Mouse (Mus musculus) neural tube, embryonic 12.5 days (tissue): Measurements from ENCODE around the gene Sult1d1. TPM values are rescaled to one million over a fixed set of nuclear protein-coding genes. Genes with fewer than 3 reads are reported as not detected.

Source experiments
- ATAC-seq: fragments of 200-750 bp; cut with Nextera tagmentation; 2 replicates; pipeline ENCODE4 v1.8.0; 2017; ENCODE audit warnings: low read depth, mild to moderate bottlenecking, moderate TSS enrichment, moderate library complexity; ENCODE audit not compliant: low FRiP score
- H3K27ac ChIP-seq: fragments of 300-500 bp; sonication (generic); 2 replicates; pipeline ENCODE4 v1.5.1; 2016
- H3K27me3 ChIP-seq: fragments of 300-500 bp; sonication (generic); replicated peaks from 2 replicates; pipeline ENCODE4 v1.6.1; 2016; ENCODE audit warnings: mild to moderate bottlenecking
- H3K36me3 ChIP-seq: fragments of 300-500 bp; sonication (generic); 2 replicates; pipeline ENCODE4 v1.6.1; 2016; ENCODE audit warnings: mild to moderate bottlenecking
- H3K4me1 ChIP-seq: fragments of 300-500 bp; sonication (generic); 2 replicates; pipeline ENCODE4 v1.6.1; 2016
- H3K4me2 ChIP-seq: fragments of 300-500 bp; sonication (generic); replicated peaks from 2 replicates; pipeline ENCODE4 v1.6.1; 2016; ENCODE audit warnings: mild to moderate bottlenecking
- H3K4me3 ChIP-seq: fragments of 300-500 bp; sonication (generic); 2 replicates; pipeline ENCODE4 v1.5.1; 2016
- H3K9ac ChIP-seq: fragments of 300-500 bp; sonication (generic); 2 replicates; pipeline ENCODE4 v1.6.1; 2016; ENCODE audit warnings: mild to moderate bottlenecking
- H3K9me3 ChIP-seq: fragments of 300-500 bp; sonication (generic); 2 replicates; pipeline ENCODE4 v1.6.1; 2016; ENCODE audit warnings: mild to moderate bottlenecking
- WGBS: fragments of 180-500 bp; shearing (Covaris S2); methylation state at CpG from one replicate; pipeline ENCODE4 v1.1.7; 2016; 5-methylcytosine and 5-hydroxymethylcytosine counted together
- polyA plus RNA-seq: library from polyadenylated mRNA; unstranded; fragments of >200 nt; fragmentation: Nextera tagmentation; extraction: Ambion mirVana; gene quantifications from 2 replicates; pipeline ENCODE4 v1.2.1, GENCODE M21; 2016

Gene Sult1d1
- polyA plus RNA-seq: not detected in 2 replicates

- no peak for ATAC-seq
- H3K27ac ChIP-seq: no peak within 1 kb of the TSS
- no peaks in the 10 kb centered on the region for H3K9me3 ChIP-seq
- H3K27me3 ChIP-seq: no peaks in the 10 kb centered on the region
- H3K4me2 ChIP-seq: no peak within 1 kb of the TSS
- H3K4me3 ChIP-seq: no peak within 1 kb of the TSS
- H3K36me3 ChIP-seq: no peaks in the 10 kb centered on the region
- no peaks in the 10 kb centered on the region for H3K4me1 ChIP-seq
- WGBS: 76% methylated on average over 5 of the region's 5 CpGs
- H3K9ac ChIP-seq: no peak within 1 kb of the TSS
Measured at GRCm38 (mm10) chr5:87568845-87569244, at the start of gene Sult1d1. Gene Sult1d1 (minus strand): TSS chr5:87569027.

GRCm38 (mm10) chr5:87615128-87615390 is 46.2 kb upstream of the Sult1d1 start:
- 88% methylated on average over 2 of the region's 2 CpGs for whole genome bisulfite sequencing
- H3K4me2 ChIP-seq: no peak overlapping the region
- no peaks in the 10 kb centered on the region for H3K36me3 ChIP-seq
- no peaks in the 10 kb centered on the region for H3K4me1 ChIP-seq
- no peak overlapping the region for H3K9ac ChIP-seq
- H3K27me3 ChIP-seq: no peaks in the 10 kb centered on the region
- H3K27ac ChIP-seq: no peak overlapping the region
- ATAC-seq: no peak
- H3K4me3 ChIP-seq: no peak overlapping the region
- no peaks in the 10 kb centered on the region for H3K9me3 ChIP-seq

GRCm38 (mm10) chr5:87614364-87615127 is 45.7 kb upstream of the Sult1d1 start:
- no peak for ATAC-seq
- Histone ChIP-seq H3K36me3 (no peaks in the 10 kb centered on the region), H3K9ac (no peak overlapping the region)

GRCm38 (mm10) chr5:87601018-87601417 is 32.2 kb upstream of the Sult1d1 start:
- Histone ChIP-seq H3K4me3 (no peak overlapping the region), H3K27me3 (no peaks in the 10 kb centered on the region), H3K4me1 (no peaks in the 10 kb centered on the region), H3K36me3 (no peaks in the 10 kb centered on the region), H3K9me3 (no peaks in the 10 kb centered on the region), H3K27ac (no peak overlapping the region), H3K9ac (no peak overlapping the region), H3K4me2 (no peak overlapping the region)
- ATAC-seq: no peak
- 79% methylated on average over 3 of the region's 3 CpGs for WGBS

More at GRCm38 (mm10) chr5:87614364-87615127, 45.7 kb upstream of the Sult1d1 start:
- H3K4me1 ChIP-seq: no peaks in the 10 kb centered on the region
- H3K27me3 ChIP-seq: no peaks in the 10 kb centered on the region
- no peak overlapping the region for H3K4me2 ChIP-seq
- H3K9me3 ChIP-seq: no peaks in the 10 kb centered on the region
- H3K4me3 ChIP-seq: no peak overlapping the region
- H3K27ac ChIP-seq: no peak overlapping the region

- Histone ChIP-seq H3K27me3 (no peaks in the 10 kb centered on the region), H3K4me2 (no peak overlapping the region), H3K36me3 (no peaks in the 10 kb centered on the region), H3K4me3 (no peak overlapping the region), H3K27ac (no peak overlapping the region), H3K9me3 (no peaks in the 10 kb centered on the region), H3K4me1 (no peaks in the 10 kb centered on the region), H3K9ac (no peak overlapping the region)
- no peak for ATAC-seq
- 69% methylated on average over 2 of the region's 2 CpGs for WGBS
Measured at GRCm38 (mm10) chr5:87597891-87598290, 29.1 kb upstream of the Sult1d1 start.

- no peak within 1 kb of the TSS for H3K4me2 ChIP-seq
- no peak within 1 kb of the TSS for H3K9ac ChIP-seq
- WGBS: 84% methylated on average over 5 of the region's 5 CpGs
- no peaks in the 10 kb centered on the region for H3K27me3 ChIP-seq
- H3K36me3 ChIP-seq: no peaks in the 10 kb centered on the region
- H3K27ac ChIP-seq: no peak within 1 kb of the TSS
- no peaks in the 10 kb centered on the region for H3K9me3 ChIP-seq
- no peak for ATAC-seq
- no peaks in the 10 kb centered on the region for H3K4me1 ChIP-seq
- H3K4me3 ChIP-seq: no peak within 1 kb of the TSS
Measured at GRCm38 (mm10) chr5:87591494-87591893, 22.7 kb upstream of the Sult1d1 start, which contains the start of gene Sult1e1. Gene Sult1e1 (minus strand): TSS chr5:87591594.

- H3K4me3 ChIP-seq: no peak overlapping the region
- no peak for ATAC-seq
- H3K9me3 ChIP-seq: no peaks in the 10 kb centered on the region
- no peaks in the 10 kb centered on the region for H3K4me1 ChIP-seq
- H3K27ac ChIP-seq: no peak overlapping the region
- H3K36me3 ChIP-seq: no peaks in the 10 kb centered on the region
- WGBS: 83% methylated on average over 2 of the region's 2 CpGs
- H3K9ac ChIP-seq: no peak overlapping the region
- no peaks in the 10 kb centered on the region for H3K27me3 ChIP-seq
- no peak overlapping the region for H3K4me2 ChIP-seq
Measured at GRCm38 (mm10) chr5:87589916-87590315, 21.1 kb upstream of the Sult1d1 start.

GRCm38 (mm10) chr5:87580389-87580788 is 11.6 kb upstream of the Sult1d1 start:
- no peaks in the 10 kb centered on the region for H3K9me3 ChIP-seq
- ATAC-seq: no peak
- H3K4me3 ChIP-seq: no peak overlapping the region
- H3K36me3 ChIP-seq: no peaks in the 10 kb centered on the region
- WGBS: 84% methylated on average over 1 of the region's 1 CpGs
- no peak overlapping the region for H3K9ac ChIP-seq
- H3K4me2 ChIP-seq: no peak overlapping the region
- no peak overlapping the region for H3K27ac ChIP-seq
- H3K4me1 ChIP-seq: no peaks in the 10 kb centered on the region
- H3K27me3 ChIP-seq: no peaks in the 10 kb centered on the region

GRCm38 (mm10) chr5:87574174-87574573 is 5.3 kb upstream of the Sult1d1 start:
- Histone ChIP-seq H3K9ac (no peak overlapping the region), H3K27ac (no peak overlapping the region), H3K27me3 (no peaks in the 10 kb centered on the region), H3K4me3 (no peak overlapping the region), H3K9me3 (no peaks in the 10 kb centered on the region), H3K36me3 (no peaks in the 10 kb centered on the region), H3K4me2 (no peak overlapping the region), H3K4me1 (no peaks in the 10 kb centered on the region)
- no peak for ATAC-seq
- WGBS: 72% methylated on average over 1 of the region's 1 CpGs

- H3K4me3 ChIP-seq: no peak overlapping the region
- no peak for ATAC-seq
- no peaks in the 10 kb centered on the region for H3K9me3 ChIP-seq
- H3K4me1 ChIP-seq: no peaks in the 10 kb centered on the region
- WGBS: 59% methylated on average over 5 of the region's 5 CpGs
- H3K27ac ChIP-seq: no peak overlapping the region
- no peaks in the 10 kb centered on the region for H3K27me3 ChIP-seq
- H3K36me3 ChIP-seq: no peaks in the 10 kb centered on the region
- H3K9ac ChIP-seq: no peak overlapping the region
- H3K4me2 ChIP-seq: no peak overlapping the region
Measured at GRCm38 (mm10) chr5:87573490-87573889, 4.7 kb upstream of the Sult1d1 start.

- H3K4me1 ChIP-seq: no peaks in the 10 kb centered on the region
- H3K4me2 ChIP-seq: no peak overlapping the region
- 80% methylated on average over 6 of the region's 6 CpGs for WGBS
- no peaks in the 10 kb centered on the region for H3K36me3 ChIP-seq
- H3K27ac ChIP-seq: no peak overlapping the region
- H3K9me3 ChIP-seq: no peaks in the 10 kb centered on the region
- no peak for ATAC-seq
- H3K9ac ChIP-seq: no peak overlapping the region
- H3K27me3 ChIP-seq: no peaks in the 10 kb centered on the region
- H3K4me3 ChIP-seq: no peak overlapping the region
Measured at GRCm38 (mm10) chr5:87572781-87573180, 4.0 kb upstream of the Sult1d1 start.

GRCm38 (mm10) chr5:87567306-87567705 is 1.5 kb downstream of the Sult1d1 start:
- H3K27me3 ChIP-seq: no peaks in the 10 kb centered on the region
- H3K4me3 ChIP-seq: no peak overlapping the region
- no peaks in the 10 kb centered on the region for H3K36me3 ChIP-seq
- no peak overlapping the region for H3K9ac ChIP-seq
- 85% methylated on average over 1 of the region's 1 CpGs for WGBS
- no peaks in the 10 kb centered on the region for H3K9me3 ChIP-seq
- no peaks in the 10 kb centered on the region for H3K4me1 ChIP-seq
- ATAC-seq: no peak
- H3K4me2 ChIP-seq: no peak overlapping the region
- no peak overlapping the region for H3K27ac ChIP-seq

GRCm38 (mm10) chr5:87562966-87563365 is 5.9 kb downstream of the Sult1d1 start:
- H3K4me2 ChIP-seq: no peak overlapping the region
- no peak for ATAC-seq
- no peaks in the 10 kb centered on the region for H3K36me3 ChIP-seq
- no peaks in the 10 kb centered on the region for H3K4me1 ChIP-seq
- H3K9ac ChIP-seq: no peak overlapping the region
- H3K9me3 ChIP-seq: no peaks in the 10 kb centered on the region
- H3K27ac ChIP-seq: no peak overlapping the region
- H3K4me3 ChIP-seq: no peak overlapping the region
- no peaks in the 10 kb centered on the region for H3K27me3 ChIP-seq
